In the genomic region with DNA sequence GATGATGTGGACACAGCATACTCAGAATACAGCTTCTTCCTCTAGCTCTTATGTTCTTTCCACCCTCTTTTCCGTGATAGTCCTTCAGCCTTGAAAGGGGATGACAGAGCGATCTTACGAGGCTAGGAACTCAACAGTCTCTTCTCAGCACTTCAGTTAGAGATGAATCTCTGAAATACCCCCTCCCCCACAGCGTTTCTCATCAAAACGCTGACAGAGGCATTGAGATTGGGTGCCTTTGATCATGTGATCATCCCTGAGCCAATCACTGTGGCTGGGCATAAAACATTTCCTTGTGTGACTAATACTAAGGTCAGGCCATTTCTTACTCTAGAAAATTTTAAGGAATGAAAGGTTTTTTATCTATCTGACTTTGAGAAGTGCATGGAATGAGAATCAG, we compare ENCODE assay signal across 13 mouse cellular contexts. TPM values are rescaled to one million over a fixed set of nuclear protein-coding genes. Genes with fewer than 3 reads are reported as not detected.
A peak's percentile ranks its signal among the peaks of the same experiment; 100 is the strongest.
DNase-seq lines count a peak whose midpoint lies in the region; ATAC-seq and TF ChIP-seq lines count a peak whose summit lies in the region.
"Had no signal": no experiment of that assay in that cellular context is flagged by ENCODE, and none has a peak within 500 bp of the region (broad histone marks: within the 10 kb centered on the region; RNA-seq: fewer than 3 reads in every experiment).

No protein-coding gene starts in this region.

- H3K4me3 ChIP-seq in cerebellum, adult 2 months (replicated peaks; ENCODE audit: insufficient read depth, low read depth, low read length): no peak overlapping the region
- no peak overlapping the region for H3K4me3 ChIP-seq in limb, embryonic 12.5 days (replicated peaks)
- H3K4me3 ChIP-seq in limb, embryonic 10.5 days: no peak overlapping the region
- H3K4me3 ChIP-seq in embryonic facial prominence, embryonic 10.5 days: no peak overlapping the region
- H3K4me3 ChIP-seq in neural tube, embryonic 13.5 days: no peak overlapping the region; the same call in 1 of the 2 replicates
- H3K4me3 ChIP-seq: heart, adult 2 months; liver, embryonic 13.5 days had no signal

- 56% methylated on average over 5 of the region's 5 CpGs for WGBS in cerebellum, adult 2 months
- 55% methylated on average over 5 of the region's 5 CpGs for WGBS in limb, embryonic 12.5 days
- 61% methylated on average over 5 of the region's 5 CpGs for WGBS in limb, embryonic 10.5 days
- 62% methylated on average over 5 of the region's 5 CpGs for WGBS in embryonic facial prominence, embryonic 10.5 days
- WGBS in neural tube, embryonic 13.5 days: 62% methylated on average over 5 of the region's 5 CpGs

- H3K4me1 ChIP-seq in cerebellum, adult 2 months (ENCODE audit: control insufficient read depth, insufficient read depth, low read length): no peaks in the 10 kb centered on the region
- H3K4me1 ChIP-seq in limb, embryonic 12.5 days (replicated peaks): 0 out of 2 replicates have a peak, but pooled peaks cover 3% of the 10 kb centered on the region
- no peaks in the 10 kb centered on the region for H3K4me1 ChIP-seq in limb, embryonic 10.5 days
- H3K4me1 ChIP-seq in embryonic facial prominence, embryonic 10.5 days: no peaks in the 10 kb centered on the region
- no peaks in the 10 kb centered on the region for H3K4me1 ChIP-seq in neural tube, embryonic 13.5 days (replicated peaks)
- H3K4me1 ChIP-seq: liver, embryonic 13.5 days had no signal

- no peaks in the 10 kb centered on the region for H3K9me3 ChIP-seq in limb, embryonic 12.5 days
- no peaks in the 10 kb centered on the region for H3K9me3 ChIP-seq in limb, embryonic 10.5 days (replicated peaks)
- H3K9me3 ChIP-seq in embryonic facial prominence, embryonic 10.5 days: no peaks in the 10 kb centered on the region
- H3K9me3 ChIP-seq in neural tube, embryonic 13.5 days: no peaks in the 10 kb centered on the region
- H3K9me3 ChIP-seq: liver, embryonic 13.5 days had no signal

- H3K4me2 ChIP-seq in limb, embryonic 12.5 days: no peak overlapping the region
- peak overlapping the region; percentile 17 for H3K4me2 ChIP-seq in neural tube, embryonic 13.5 days
- H3K4me2 ChIP-seq: liver, embryonic 13.5 days had no signal

- DNase-seq in cerebellum, postnatal 10 days: peak; percentile 31 to 40
- no peak for DNase-seq in cerebellum, adult 2 months
- DNase-seq in limb, embryonic 10.5 days (ENCODE audit: low spot score): no peak
- DNase-seq in embryonic facial prominence, embryonic 10.5 days (ENCODE audit: low spot score): peak; percentile 17
- DNase-seq in thymus, postnatal 25 days: no peak
- no peak for DNase-seq in gastrocnemius, postnatal 4 days (ENCODE audit: low spot score in 2 of 2)
- DNase-seq: B cell, adult 2 months; heart, adult 2 months; kidney, adult 18-20 months; liver, embryonic 13.5 days; thymus, adult 2 months had no signal

- no peak for TF ChIP-seq CTCF in cerebellum, adult 2 months (IDR thresholded peaks at IDR 0.05; ENCODE audit: borderline replicate concordance, insufficient read depth, low read depth, low read length)

- H3K36me3 ChIP-seq in limb, embryonic 12.5 days: no peaks in the 10 kb centered on the region
- no peaks in the 10 kb centered on the region for H3K36me3 ChIP-seq in limb, embryonic 10.5 days
- no peaks in the 10 kb centered on the region for H3K36me3 ChIP-seq in embryonic facial prominence, embryonic 10.5 days (replicated peaks)
- H3K36me3 ChIP-seq in neural tube, embryonic 13.5 days: no peaks in the 10 kb centered on the region
- H3K36me3 ChIP-seq: liver, embryonic 13.5 days had no signal

- H3K9ac ChIP-seq in limb, embryonic 12.5 days (replicated peaks): 0 out of 2 replicates have a peak overlapping the region, but pooled peaks have one; percentile 23
- no peak overlapping the region for H3K9ac ChIP-seq in neural tube, embryonic 13.5 days
- H3K9ac ChIP-seq: liver, embryonic 13.5 days had no signal

- ATAC-seq in limb, embryonic 12.5 days (ENCODE audit: insufficient number of reproducible peaks, insufficient read depth, low FRiP score, low TSS enrichment, low read depth): no peak
- ATAC-seq in neural tube, embryonic 13.5 days (ENCODE audit: low read depth): no peak

- H3K27me3 ChIP-seq in cerebellum, adult 2 months (ENCODE audit: control insufficient read depth, insufficient read depth, low read length): no peaks in the 10 kb centered on the region
- H3K27me3 ChIP-seq in limb, embryonic 12.5 days: no peaks in the 10 kb centered on the region; the same call in 1 of the 2 replicates
- H3K27me3 ChIP-seq in limb, embryonic 10.5 days (ENCODE audit: low read depth, poor library complexity, severe bottlenecking): no peaks in the 10 kb centered on the region
- H3K27me3 ChIP-seq in embryonic facial prominence, embryonic 10.5 days (replicated peaks; ENCODE audit: low read depth, poor library complexity, severe bottlenecking): no peaks in the 10 kb centered on the region
- H3K27me3 ChIP-seq in neural tube, embryonic 13.5 days: no peaks in the 10 kb centered on the region
- H3K27me3 ChIP-seq: liver, embryonic 13.5 days had no signal

- no peak for TF ChIP-seq POLR2A in cerebellum, adult 2 months (IDR thresholded peaks at IDR 0.05; ENCODE audit: borderline replicate concordance, insufficient read depth, low read length)

- no peak overlapping the region for H3K27ac ChIP-seq in cerebellum, adult 2 months (ENCODE audit: insufficient read depth, low read length)
- H3K27ac ChIP-seq in limb, embryonic 12.5 days: no peak overlapping the region
- no peak overlapping the region for H3K27ac ChIP-seq in limb, embryonic 10.5 days
- no peak overlapping the region for H3K27ac ChIP-seq in embryonic facial prominence, embryonic 10.5 days (replicated peaks)
- no peak overlapping the region for H3K27ac ChIP-seq in neural tube, embryonic 13.5 days (replicated peaks)
- H3K27ac ChIP-seq: heart, adult 2 months; liver, embryonic 13.5 days had no signal

RNA-seq across cellular contexts. Expression of gene Pthlh, which starts 20.3 kb away (rescaled TPM):
- polyA plus RNA-seq in cerebellum, adult 2 months (2012; rRNA removed): 4.0 and 5.6 TPM in 2 replicates
- 5.4 and 7.5 TPM in 2 replicates for polyA plus RNA-seq in limb, embryonic 12.5 days (2016; fragmentation: Nextera tagmentation; extraction: Ambion mirVana)
- polyA plus RNA-seq in limb, embryonic 10.5 days (2016; fragmentation: Nextera tagmentation; extraction: Ambion mirVana): 0.39 and 0.71 TPM in 2 replicates
- polyA plus RNA-seq in embryonic facial prominence, embryonic 10.5 days (2016; fragmentation: Nextera tagmentation; extraction: Ambion mirVana): 0.99 and 1.4 TPM in 2 replicates
- 2.3 and 2.4 TPM in 2 replicates for polyA plus RNA-seq in neural tube, embryonic 13.5 days (2015; fragmentation: Nextera tagmentation; extraction: Ambion mirVana)
- 1 to 10 TPM; 1.6 to 1.8 TPM for total RNA-seq in gastrocnemius, postnatal 4 days (2021)
- polyA plus RNA-seq: liver, embryonic 13.5 days had no signal

Comparison
In these comparisons a context has a peak if more than half of its experiments do, and no peak if none do; other contexts are left out.
1. DNase-seq: peak in cerebellum, postnatal 10 days (2 of 2) and embryonic facial prominence, embryonic 10.5 days (single experiment); none in cerebellum, adult 2 months (0 of 2), limb, embryonic 10.5 days (single experiment), thymus, postnatal 25 days (single experiment) and gastrocnemius, postnatal 4 days (0 of 2).